Mouse (Mus musculus) olfactory bulb, adult 2 months (tissue): ENCODE data around the gene Zmynd10. TPM values are rescaled to one million over a fixed set of nuclear protein-coding genes. Genes with fewer than 3 reads are reported as not detected.

Experiments
- H3K27ac ChIP-seq: fragments of 200-500 bp; 2 replicates; pipeline ENCODE4 v1.5.1; 2012; ENCODE audit warnings: low read depth, low read length; ENCODE audit not compliant: insufficient read depth
- H3K4me1 ChIP-seq: fragments of 200-500 bp; 2 replicates; pipeline ENCODE4 v1.6.1; 2012; ENCODE audit warnings: low read length; ENCODE audit not compliant: control insufficient read depth, insufficient read depth
- H3K4me3 ChIP-seq: fragments of 200-500 bp; 2 replicates; pipeline ENCODE4 v1.5.1; 2012; ENCODE audit warnings: mild to moderate bottlenecking, low read depth, low read length, moderate library complexity; ENCODE audit not compliant: insufficient read depth
- CTCF ChIP-seq: fragments of 200-500 bp; IDR thresholded peaks from 2 replicates; pipeline ENCODE4 v1.5.1; 2012; ENCODE audit warnings: low read depth, mild to moderate bottlenecking, low read length, moderate library complexity; ENCODE audit not compliant: insufficient read depth
- POLR2A ChIP-seq: fragments of 200-500 bp; IDR thresholded peaks from 2 replicates; pipeline ENCODE4 v1.6.1; 2012; ENCODE audit warnings: mild to moderate bottlenecking, low read depth, low read length, moderate library complexity; ENCODE audit not compliant: insufficient read depth
- WGBS: fragments of 180-500 bp; shearing (Covaris S2); methylation state at CpG from one replicate; pipeline ENCODE4 v1.1.7; 2018; 5-methylcytosine and 5-hydroxymethylcytosine counted together
- polyA plus RNA-seq: library from polyadenylated mRNA; stranded (reverse); fragments of >200 nt; gene quantifications from 2 replicates; pipeline ENCODE4 v1.2.4, GENCODE M21; 2012; ENCODE audit warnings: low replicate concordance; ENCODE audit not compliant: missing spikeins, insufficient read depth, insufficient read length

Zmynd10 gene
- not detected in 2 replicates for polyA plus RNA-seq

DNA sequence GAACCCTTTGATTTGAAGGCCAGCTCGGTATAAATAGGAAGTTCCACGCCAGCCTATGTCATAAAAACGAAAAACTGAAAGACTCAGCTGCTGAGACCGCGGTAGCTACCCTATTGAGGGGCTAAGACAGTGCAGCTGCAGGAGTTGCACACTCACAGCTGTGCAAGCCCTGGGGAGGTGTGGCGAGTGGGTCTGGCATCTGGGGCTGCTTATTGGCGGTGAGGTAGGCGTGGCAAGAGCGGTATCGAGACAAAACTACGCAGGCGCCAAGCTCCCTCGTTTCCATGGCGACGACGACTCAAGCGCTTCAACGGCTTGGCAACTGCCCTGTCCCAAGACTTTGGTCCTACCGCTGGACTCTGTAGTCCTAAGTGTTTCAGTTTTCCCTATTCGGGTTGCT, at the start of gene Zmynd10:
Zmynd10 (plus strand) TSS at position 273 of the 400 bp plus-strand sequence.
- WGBS, result 2% methylated on average over 20 of the region's 20 CpGs
- peak within 1 kb of the TSS; percentile 3 for H3K4me3 ChIP-seq
- TF ChIP-seq POLR2A (0 out of 2 replicates have a peak, but pooled peaks have one; percentile 17), CTCF (no peak)
- peaks cover 36% of the 10 kb centered on the region for H3K4me1 ChIP-seq
- H3K27ac ChIP-seq, result peak within 1 kb of the TSS; percentile 53

DNA sequence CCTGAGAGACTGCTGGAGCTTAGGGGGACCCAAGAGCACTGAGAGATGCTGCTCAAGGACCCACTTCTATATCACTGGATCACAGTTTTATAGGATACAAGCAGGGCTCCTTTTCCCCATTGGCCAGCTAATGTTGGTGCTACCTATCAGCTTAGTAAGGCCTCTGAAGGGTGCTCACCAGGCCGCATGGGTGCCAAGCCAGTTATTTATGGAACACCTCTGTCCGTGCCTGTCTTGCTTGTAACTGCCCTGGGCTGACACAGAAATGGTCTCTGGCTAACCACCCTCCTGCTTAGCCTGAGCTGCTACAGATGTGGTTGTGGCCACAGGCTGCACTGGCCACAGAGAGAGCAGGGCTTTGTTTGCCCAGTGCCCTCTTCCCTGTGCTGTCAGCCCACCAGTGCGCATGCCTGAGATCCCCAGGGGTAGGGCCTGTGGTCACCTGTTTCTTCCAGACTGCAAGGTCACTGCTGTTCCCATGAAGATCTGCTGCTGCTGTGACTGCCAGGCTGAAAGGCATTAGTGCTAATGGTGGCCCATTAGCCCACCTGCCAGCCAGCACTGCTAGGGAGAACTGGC, 46.3 kb upstream of the Zmynd10 start:
- peaks cover 23% of the 10 kb centered on the region for H3K4me1 ChIP-seq
- H3K4me3 ChIP-seq, result no peak overlapping the region
- 92% methylated on average over 3 of the region's 3 CpGs for WGBS

DNA sequence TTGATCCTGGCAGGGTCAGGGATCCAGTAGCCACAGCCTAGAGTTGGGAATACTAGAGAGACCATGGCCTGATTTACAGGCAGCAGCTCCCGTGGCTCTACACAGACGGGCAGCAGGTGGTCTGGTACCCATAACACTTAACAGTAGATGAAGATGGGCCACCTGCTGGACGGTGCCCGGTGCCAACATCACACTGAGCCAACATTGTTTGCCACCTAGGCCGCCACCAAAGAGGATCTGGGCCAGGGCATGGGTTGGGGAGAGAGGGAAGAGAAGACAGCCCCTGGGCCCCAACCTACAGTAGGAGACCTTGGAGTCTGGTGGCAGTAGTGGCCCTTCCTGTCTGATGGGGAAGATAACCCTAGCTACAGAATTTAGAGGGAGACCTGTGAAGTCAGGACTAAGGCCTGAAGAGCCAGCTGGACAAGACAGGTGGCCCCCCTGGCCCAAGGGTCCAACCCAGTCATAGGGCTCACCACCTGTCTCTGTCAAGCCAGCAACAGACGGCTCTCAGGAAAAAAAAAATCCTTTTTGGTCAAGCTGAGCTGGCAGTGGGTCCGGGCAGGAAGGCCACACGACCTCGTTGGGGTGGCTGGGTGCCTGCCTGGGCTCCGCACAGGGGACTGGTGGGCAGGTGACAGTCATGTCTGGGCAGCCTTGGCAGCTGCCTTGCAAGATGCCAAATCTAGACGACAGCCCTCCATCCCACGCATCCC, 44.8 kb upstream of the Zmynd10 start:
- no peak overlapping the region for H3K27ac ChIP-seq
- no peak overlapping the region for H3K4me3 ChIP-seq
- TF ChIP-seq CTCF (no peak), POLR2A (no peak)
- peaks cover 37% of the 10 kb centered on the region for H3K4me1 ChIP-seq
- 81% methylated on average over 12 of the region's 12 CpGs for WGBS

More for the DNA sequence above, 46.3 kb upstream of the Zmynd10 start:
- TF ChIP-seq POLR2A (no peak), CTCF (no peak)
- no peak overlapping the region for H3K27ac ChIP-seq

DNA sequence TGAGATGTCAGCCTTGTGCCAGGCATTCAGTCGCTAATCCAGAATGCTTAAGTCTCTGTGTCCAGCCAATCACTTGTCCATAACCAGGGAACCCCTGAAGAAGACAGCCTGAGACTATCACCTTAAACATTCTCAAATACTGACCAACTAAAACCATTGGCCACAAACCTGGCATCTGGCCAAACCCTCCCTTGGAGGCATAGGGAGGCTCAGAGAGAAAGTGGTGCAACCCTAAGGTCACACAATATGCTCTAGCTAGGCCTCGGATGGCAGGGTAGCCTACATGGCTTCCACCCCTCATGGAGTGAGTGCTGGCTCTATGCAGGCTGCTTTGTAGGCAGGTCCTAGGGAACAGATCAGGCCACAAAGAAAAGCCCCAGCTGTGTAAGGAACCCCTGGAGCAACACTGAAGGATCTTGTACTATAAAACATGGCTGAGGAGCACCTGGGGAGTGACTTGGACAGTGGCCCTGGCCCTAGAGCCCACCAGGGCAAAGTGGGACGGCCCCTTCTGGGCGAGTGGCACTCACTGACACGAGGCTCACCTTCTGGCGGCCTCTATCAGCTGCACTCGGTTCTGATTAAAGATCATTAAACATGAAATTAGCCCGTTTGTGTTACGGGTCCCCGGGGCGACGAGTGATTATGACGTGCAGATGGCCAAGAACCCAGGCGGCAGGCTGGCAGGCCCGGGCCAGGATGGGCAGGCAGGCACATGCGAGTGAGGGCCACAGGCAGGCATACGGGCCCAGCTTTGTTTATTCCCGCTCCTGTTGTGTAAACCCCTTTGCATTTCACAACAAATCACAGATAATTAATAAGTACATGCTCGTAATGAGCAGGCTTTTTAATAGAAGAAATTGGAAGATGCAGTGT, 42.2 kb upstream of the Zmynd10 start:
- Histone ChIP-seq H3K4me1 (peaks cover 56% of the 10 kb centered on the region), H3K4me3 (no peak overlapping the region), H3K27ac (no peak overlapping the region)
- TF ChIP-seq POLR2A (no peak), CTCF (no peak)
- WGBS, result 29% methylated on average over 19 of the region's 19 CpGs

DNA sequence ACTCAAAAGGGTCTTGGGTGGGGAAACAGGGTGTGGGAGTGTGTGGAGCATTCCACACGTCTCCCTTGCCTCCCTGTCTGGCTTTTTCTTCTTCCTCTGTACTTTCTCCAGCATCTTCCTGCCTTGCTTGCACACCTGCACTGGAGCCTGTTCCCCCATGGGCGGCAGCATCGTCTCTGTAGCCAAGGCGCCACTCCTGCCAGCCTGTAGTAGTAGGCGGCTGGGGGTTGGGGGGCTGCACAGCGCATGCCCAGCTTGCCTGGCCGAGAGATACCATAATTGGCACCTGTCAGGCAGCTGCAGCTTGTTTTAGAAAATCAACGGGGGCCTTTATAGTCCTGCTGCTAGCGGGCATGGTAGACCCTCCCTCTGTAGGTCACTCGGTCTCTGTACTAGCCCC, 38.8 kb upstream of the Zmynd10 start:
- H3K4me3 ChIP-seq, result no peak overlapping the region
- WGBS, result 18% methylated on average over 10 of the region's 10 CpGs
- 0 out of 2 replicates have a peak, but pooled peaks have one; percentile 10 for TF ChIP-seq CTCF
- TF ChIP-seq POLR2A, result no peak
- H3K4me1 ChIP-seq, result peaks cover 65% of the 10 kb centered on the region
- H3K27ac ChIP-seq, result no peak overlapping the region

DNA sequence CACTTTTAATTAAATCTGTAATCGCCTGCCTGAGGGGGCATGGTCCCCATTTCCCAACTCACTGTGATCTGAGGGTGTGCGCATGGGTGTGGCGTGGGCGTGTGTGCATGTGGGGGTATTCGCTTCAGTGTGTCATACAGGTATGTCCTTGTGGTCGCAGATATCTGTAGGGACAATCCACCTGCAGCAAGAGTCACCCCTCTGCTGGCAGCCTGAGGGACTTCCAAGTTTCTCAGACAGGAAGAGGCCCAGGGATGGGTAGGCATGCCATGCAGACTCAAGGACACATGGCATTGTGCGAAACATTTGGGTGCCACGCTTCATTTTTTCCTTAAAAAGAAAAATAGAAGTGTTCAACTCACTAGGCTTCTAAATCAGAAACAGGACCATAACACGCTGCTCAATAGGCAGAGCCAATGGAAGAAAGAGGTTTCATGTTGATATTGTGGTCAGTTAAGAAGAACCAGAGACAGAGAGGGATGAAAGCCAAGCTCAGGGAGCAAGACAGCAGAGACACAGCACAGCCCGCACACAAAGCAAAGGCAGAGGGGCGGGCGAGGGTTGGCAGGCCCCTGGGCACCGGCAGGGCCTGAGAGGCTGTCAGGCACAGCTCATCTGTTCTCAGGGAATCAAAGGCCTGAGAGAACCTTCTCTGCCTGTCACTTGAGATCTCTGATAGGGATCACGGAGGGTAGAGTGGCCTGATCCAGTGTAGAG, 36.6 kb upstream of the Zmynd10 start:
- TF ChIP-seq CTCF, result no peak
- no peak for TF ChIP-seq POLR2A
- H3K4me1 ChIP-seq, result peaks cover 45% of the 10 kb centered on the region
- no peak overlapping the region for H3K4me3 ChIP-seq
- WGBS, result 92% methylated on average over 14 of the region's 14 CpGs
- H3K27ac ChIP-seq, result no peak overlapping the region

DNA sequence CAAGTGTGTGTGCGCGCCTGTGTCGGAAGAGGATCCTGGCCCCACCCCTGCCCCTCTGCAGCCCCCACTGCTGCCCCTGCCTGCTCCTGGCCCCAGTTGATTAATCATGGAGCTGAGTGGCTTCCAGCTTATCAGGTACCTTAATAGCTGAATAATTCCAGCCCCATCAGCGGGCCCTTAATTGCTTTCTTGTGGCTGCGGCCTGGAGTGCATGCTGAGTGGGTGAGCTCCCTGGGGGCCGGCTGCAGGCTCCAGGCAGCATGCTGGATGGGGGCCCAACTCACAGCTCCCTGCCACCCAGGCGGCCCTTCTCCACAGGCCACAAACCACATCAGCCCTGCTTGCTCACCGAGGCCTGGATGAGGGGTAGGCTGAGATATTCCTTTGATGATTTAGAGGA, 35.7 kb upstream of the Zmynd10 start:
- WGBS, result 79% methylated on average over 8 of the region's 8 CpGs
- no peak overlapping the region for H3K4me3 ChIP-seq
- TF ChIP-seq CTCF (no peak), POLR2A (no peak)
- peaks cover 37% of the 10 kb centered on the region for H3K4me1 ChIP-seq
- H3K27ac ChIP-seq, result no peak overlapping the region

DNA sequence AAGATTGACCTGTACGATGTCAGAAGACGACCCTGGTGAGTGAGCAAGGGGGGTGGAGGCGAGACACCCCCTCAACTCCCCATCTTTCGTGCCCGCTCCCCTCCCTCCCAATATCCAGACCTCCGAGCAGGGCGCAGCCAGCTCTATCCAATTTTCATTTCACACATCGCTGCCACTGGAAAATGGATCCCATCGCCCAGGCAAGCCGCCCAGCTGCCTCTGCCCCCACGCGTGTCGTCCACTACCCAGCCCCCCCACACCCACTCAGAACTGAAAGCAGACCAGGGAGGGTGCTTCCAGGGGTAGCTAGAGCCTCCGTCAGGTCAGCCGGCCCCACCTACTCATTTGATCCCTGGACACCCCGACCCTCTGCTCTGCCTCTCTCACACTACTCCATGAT, 34.8 kb upstream of the Zmynd10 start:
- Histone ChIP-seq H3K4me1 (peaks cover 28% of the 10 kb centered on the region), H3K4me3 (no peak overlapping the region), H3K27ac (no peak overlapping the region)
- WGBS, result 46% methylated on average over 16 of the region's 16 CpGs
- no peak for TF ChIP-seq CTCF
- TF ChIP-seq POLR2A, result no peak
